Mouse (Mus musculus): ENCODE measurements at regions not wholly inside any gene's neighbourhood (a gene's known extent, or its start where the extent isn't known, plus 50 kb on each side); places are given as distances from the start of the nearest gene placed in this dataset.

- no peak for TF ChIP-seq HCFC1 (IDR thresholded peaks at IDR 0.05; ENCODE audit: borderline replicate concordance, insufficient read depth, low read length)
- TF ChIP-seq CHD2 (IDR thresholded peaks at IDR 0.05; ENCODE audit: low read depth, low read length), result no peak
Observed at GRCm38 (mm10) chr14:37323392-37323791, 188.3 kb upstream of the Ghitm start.

All from ES-E14 (cell line).